Mouse (Mus musculus) left cerebral cortex, postnatal 25 days (tissue): ENCODE data around the gene Car4. TPM values are rescaled to one million over a fixed set of nuclear protein-coding genes. Genes with fewer than 3 reads are reported as not detected.

Experiments used
- DNase-seq, 2 experiments: peaks; one replicate each; pipeline ENCODE4 v3.0.0; 2022; ENCODE audit warnings: low spot score in 2 of 2, mixed read lengths in 1 of 2
- intact Hi-C: fragments of 180-260 bp; cut with DNase I; formaldehyde crosslinking; loops from one replicate; pipeline ENCODE4 v1.15.1; 2025
- total RNA-seq, 2 experiments: library from RNA; stranded (reverse); gene quantifications; 2 replicates each; pipeline ENCODE4 v1.2.3; 2021

Car4 gene
- total RNA-seq, 2 experiments from 2014 or later, result 83.2 to 87.7 TPM

DNA sequence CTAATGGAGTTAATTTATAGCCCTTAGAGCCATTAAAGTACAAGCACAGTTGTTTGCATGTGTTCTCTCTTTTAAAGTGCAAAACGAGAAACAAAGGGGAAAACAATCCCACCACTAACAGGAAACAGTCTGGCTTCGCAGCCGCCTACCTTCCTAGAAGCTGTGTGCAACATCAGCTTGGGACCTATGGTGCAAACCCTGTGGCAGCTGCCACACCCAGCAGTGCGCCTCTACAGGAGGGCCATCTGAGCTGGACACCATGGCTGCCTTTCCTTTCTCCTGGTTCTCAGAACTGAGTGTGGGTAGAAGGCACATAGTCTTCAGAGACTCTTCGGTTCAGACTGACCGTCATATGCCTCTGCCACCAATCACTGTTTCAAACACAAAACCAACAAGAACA is 27.8 kb downstream of the Car4 start:
- no peak for DNase-seq

DNA sequence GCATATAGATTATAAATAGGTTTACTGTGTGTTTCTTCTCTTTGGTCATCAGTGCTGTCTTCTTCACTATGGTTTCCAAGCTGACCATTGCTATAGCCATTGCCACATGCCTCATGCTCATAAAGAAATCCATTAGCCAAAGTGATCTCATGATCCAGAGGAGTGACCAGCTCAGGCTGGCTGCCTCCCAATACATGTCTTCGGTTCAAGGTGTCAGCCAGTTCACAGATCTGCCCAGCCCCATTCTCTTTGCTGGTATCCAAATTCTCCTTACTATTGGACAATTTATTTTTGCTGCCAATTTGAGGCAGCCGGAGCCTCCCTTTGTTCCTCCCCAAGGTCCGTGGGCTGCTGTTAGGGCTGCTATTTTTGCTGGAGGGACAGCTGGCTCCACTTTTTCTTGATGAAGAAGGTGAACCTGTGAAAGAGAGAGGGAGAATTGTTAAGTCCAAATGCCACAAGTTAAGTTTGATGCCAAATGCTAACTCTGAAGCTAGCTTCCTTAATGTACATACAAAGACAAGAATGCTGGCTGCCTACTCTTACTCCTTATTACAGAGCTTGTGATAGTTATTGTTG is 30.8 kb downstream of the Car4 start:
- intact Hi-C loops, result no loop called here

More for the DNA sequence above, 27.8 kb downstream of the Car4 start:
- intact Hi-C loops, result no loop called here

DNA sequence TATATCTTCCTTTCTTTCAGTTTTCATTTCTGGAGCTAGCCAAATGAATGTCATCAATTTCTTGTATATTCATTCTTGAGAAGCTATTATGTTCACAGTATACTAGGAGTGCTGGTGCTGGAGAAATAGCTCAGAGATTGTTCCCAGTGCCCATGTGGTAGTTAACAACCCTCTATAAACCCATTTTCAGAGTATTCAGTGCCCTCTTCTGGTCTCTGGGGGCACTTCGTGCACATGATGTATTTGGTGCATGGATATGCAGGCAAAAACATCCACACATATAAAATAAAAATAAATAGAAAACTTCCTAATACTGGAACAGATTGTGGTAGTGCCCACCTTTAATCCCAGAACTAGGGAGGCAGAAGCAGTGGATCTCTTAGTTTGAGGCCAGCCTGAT is 35.4 kb downstream of the Car4 start:
- DNase-seq, result no peak
- intact Hi-C loops, result no loop called here

More for the DNA sequence above, 30.8 kb downstream of the Car4 start:
- DNase-seq, result peak; percentile 21 to 82

DNA sequence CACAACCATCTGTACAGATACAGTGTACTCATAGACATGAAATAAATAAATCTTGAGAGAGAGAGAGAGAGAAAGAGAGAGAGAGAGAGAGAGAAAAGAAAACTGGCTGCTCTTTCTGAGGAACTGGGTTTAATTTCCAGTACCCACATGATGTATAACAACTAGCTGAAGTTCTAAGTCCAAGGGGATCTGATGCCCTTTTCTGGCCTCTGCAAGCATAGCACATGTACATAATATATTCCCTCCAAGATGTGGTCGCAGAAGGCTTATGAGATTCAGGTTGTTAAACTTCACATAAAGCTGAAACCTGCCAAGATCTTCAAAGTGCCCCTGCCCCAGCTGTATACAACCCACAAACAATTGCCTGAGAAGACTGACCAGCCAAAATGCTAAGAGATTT is 37.7 kb downstream of the Car4 start:
- no peak for DNase-seq
- intact Hi-C loops, result no loop called here

DNA sequence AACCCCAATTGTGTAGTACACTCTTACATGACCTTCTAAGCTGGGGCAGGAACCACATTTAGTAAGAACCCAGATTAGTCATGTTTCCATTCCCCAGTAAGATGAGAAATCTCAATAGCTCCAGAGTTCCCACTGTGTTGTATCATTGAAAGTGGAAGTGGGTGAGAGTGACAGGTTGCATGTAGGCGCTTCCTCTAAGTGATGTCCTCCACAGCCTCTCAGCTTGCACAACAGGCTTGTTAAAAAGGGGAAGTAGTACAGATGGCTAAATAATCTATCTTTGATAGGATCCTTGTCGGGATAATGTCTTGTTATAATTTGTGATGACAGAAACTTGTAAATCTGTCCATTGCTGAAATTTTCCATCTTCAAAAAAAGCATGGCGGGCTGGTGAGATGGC is 46.0 kb downstream of the Car4 start:
- intact Hi-C loops, result no loop called here
- DNase-seq, result peak; percentile 24 to 83

DNA sequence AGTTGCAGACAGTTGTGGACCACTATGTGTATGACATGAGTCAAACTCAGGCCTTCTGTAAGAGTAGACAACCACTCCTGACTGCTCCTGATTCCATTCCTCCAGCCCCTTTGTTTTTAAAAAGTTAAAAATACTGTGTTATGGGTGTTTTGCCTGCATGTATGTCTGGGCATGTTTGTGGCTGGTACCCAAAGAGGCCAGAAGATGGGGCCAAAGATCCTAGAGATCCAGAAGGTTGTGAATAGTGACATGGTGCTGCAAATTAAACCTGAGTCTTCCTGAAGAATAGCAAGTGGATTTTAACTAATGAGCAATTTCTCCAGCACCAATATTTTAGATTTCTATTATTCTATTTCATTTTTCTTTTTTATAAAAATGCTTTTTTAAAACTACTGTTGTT is 55.5 kb downstream of the Car4 start:
- intact Hi-C loops, result no loop called here
- DNase-seq, result no peak

Other genes starting within 250 kb of the Car4 start
- gene Mrm1, start 138.3 kb upstream of the Car4 start, total RNA-seq, result 10 to 100 TPM; 11.9 to 22.5 TPM
- gene Dhrs11, start 128.8 kb upstream of the Car4 start, total RNA-seq, result 1 to 10 TPM; 8.8 to 10.0 TPM
- 10 to 100 TPM; 84.8 to 87.4 TPM for gene Ggnbp2, start 87.0 kb upstream of the Car4 start, total RNA-seq
- 10 to 100 TPM; 11.8 to 13.8 TPM for gene Myo19, start 77.6 kb upstream of the Car4 start, total RNA-seq
- gene Pigw, start 77.5 kb upstream of the Car4 start, total RNA-seq, result 1 to 10 TPM; 7.7 to 8.3 TPM
- gene Znhit3, start 41.4 kb upstream of the Car4 start, total RNA-seq, result 10 to 100 TPM; 29.3 to 35.4 TPM
- gene Usp32, start 182.4 kb downstream of the Car4 start, total RNA-seq, result 100 to 1,000 TPM; 115 to 120 TPM
- gene 1700125H20Rik, start 212.6 kb downstream of the Car4 start, total RNA-seq, result under 1 TPM in 1 of 2 experiments, not detected in 1; 0.57 TPM